Mouse (Mus musculus) intestine, embryonic 15.5 days (tissue): ENCODE measurements at regions not wholly inside any gene's neighbourhood (a gene's known extent, or its start where the extent isn't known, plus 50 kb on each side); places are given as distances from the start of the nearest gene placed in this dataset.

Experiments used
- ATAC-seq: fragments of 200-750 bp; cut with Nextera tagmentation; 2 replicates; pipeline ENCODE4 v1.8.0; 2017; ENCODE audit warnings: moderate TSS enrichment, moderate library complexity
- H3K27ac ChIP-seq: fragments of 300-500 bp; sonication (generic); 2 replicates; pipeline ENCODE4 v1.5.1; 2015; ENCODE audit warnings: mild to moderate bottlenecking, inconsistent platforms
- H3K27me3 ChIP-seq: fragments of 300-500 bp; sonication (generic); replicated peaks from 2 replicates; pipeline ENCODE4 v1.6.1; 2015; ENCODE audit warnings: inconsistent platforms
- H3K36me3 ChIP-seq: fragments of 300-500 bp; sonication (generic); 2 replicates; pipeline ENCODE4 v1.6.1; 2015; ENCODE audit warnings: inconsistent platforms
- H3K4me1 ChIP-seq: fragments of 300-500 bp; sonication (generic); replicated peaks from 2 replicates; pipeline ENCODE4 v1.6.1; 2015; ENCODE audit warnings: inconsistent platforms
- H3K4me2 ChIP-seq: fragments of 300-500 bp; sonication (generic); replicated peaks from 2 replicates; pipeline ENCODE4 v1.6.1; 2015; ENCODE audit warnings: mild to moderate bottlenecking, inconsistent platforms
- H3K4me3 ChIP-seq: fragments of 300-500 bp; sonication (generic); replicated peaks from 2 replicates; pipeline ENCODE4 v1.5.1; 2015; ENCODE audit warnings: inconsistent platforms
- H3K9ac ChIP-seq: fragments of 300-500 bp; sonication (generic); 2 replicates; pipeline ENCODE4 v1.6.1; 2015; ENCODE audit warnings: inconsistent platforms
- H3K9me3 ChIP-seq: fragments of 300-500 bp; sonication (generic); 2 replicates; pipeline ENCODE4 v1.6.1; 2016; ENCODE audit warnings: inconsistent platforms
- WGBS: fragments of 180-500 bp; shearing (Covaris S2); methylation state at CpG from one replicate; pipeline ENCODE4 v1.1.7; 2015; 5-methylcytosine and 5-hydroxymethylcytosine counted together

- H3K36me3 ChIP-seq, result no peaks in the 10 kb centered on the region
- H3K27ac ChIP-seq, result no peak overlapping the region
- 84% methylated on average over 6 of the region's 6 CpGs for WGBS
- no peak overlapping the region for H3K4me2 ChIP-seq
- H3K27me3 ChIP-seq, result no peaks in the 10 kb centered on the region
- H3K4me3 ChIP-seq, result no peak overlapping the region
- ATAC-seq, result no peak
- H3K4me1 ChIP-seq, result no peaks in the 10 kb centered on the region
- no peaks in the 10 kb centered on the region for H3K9me3 ChIP-seq
- no peak overlapping the region for H3K9ac ChIP-seq
Observed at GRCm38 (mm10) chr2:109619676-109620075, 54.8 kb upstream of the Bdnf start.

GRCm38 (mm10) chr2:109621595-109621994 is 52.9 kb upstream of the Bdnf start:
- no peak overlapping the region for H3K27ac ChIP-seq
- H3K4me1 ChIP-seq, result no peaks in the 10 kb centered on the region
- 61% methylated on average over 9 of the region's 9 CpGs for WGBS
- no peaks in the 10 kb centered on the region for H3K36me3 ChIP-seq
- no peak for ATAC-seq
- no peak overlapping the region for H3K4me2 ChIP-seq
- H3K9ac ChIP-seq, result no peak overlapping the region
- H3K9me3 ChIP-seq, result no peaks in the 10 kb centered on the region
- no peaks in the 10 kb centered on the region for H3K27me3 ChIP-seq
- H3K4me3 ChIP-seq, result no peak overlapping the region
